Mouse (Mus musculus) erythroblast, adult 5-6 weeks (primary cell): ENCODE results near the gene 4930469K13Rik. TPM values are rescaled to one million over a fixed set of nuclear protein-coding genes. Genes with fewer than 3 reads are reported as not detected.

Source experiments
- ATAC-seq: replicated peaks from 2 replicates; pipeline ENCODE4 v1.8.0; 2016; ENCODE audit warnings: moderate number of reproducible peaks, mild to moderate bottlenecking, moderate TSS enrichment, inconsistent platforms; ENCODE audit not compliant: poor library complexity, low FRiP score, severe bottlenecking
- total RNA-seq, 2 experiments: library from RNA; stranded (forward) in 1 of 2; stranded (reverse) in 1 of 2; fragments of 150-400 nt in 1 of 2; fragments of 200-764, 138-1000 nt in 1 of 2; gene quantifications; 2 replicates each; pipeline versions ENCODE4 v1.2.3 to v1.2.4; 2015 to 2017; ENCODE audit warnings: low replicate concordance in 2 of 2

Gene 4930469K13Rik
- total RNA-seq, 2 experiments from 2014 or later, result not detected

DNA sequence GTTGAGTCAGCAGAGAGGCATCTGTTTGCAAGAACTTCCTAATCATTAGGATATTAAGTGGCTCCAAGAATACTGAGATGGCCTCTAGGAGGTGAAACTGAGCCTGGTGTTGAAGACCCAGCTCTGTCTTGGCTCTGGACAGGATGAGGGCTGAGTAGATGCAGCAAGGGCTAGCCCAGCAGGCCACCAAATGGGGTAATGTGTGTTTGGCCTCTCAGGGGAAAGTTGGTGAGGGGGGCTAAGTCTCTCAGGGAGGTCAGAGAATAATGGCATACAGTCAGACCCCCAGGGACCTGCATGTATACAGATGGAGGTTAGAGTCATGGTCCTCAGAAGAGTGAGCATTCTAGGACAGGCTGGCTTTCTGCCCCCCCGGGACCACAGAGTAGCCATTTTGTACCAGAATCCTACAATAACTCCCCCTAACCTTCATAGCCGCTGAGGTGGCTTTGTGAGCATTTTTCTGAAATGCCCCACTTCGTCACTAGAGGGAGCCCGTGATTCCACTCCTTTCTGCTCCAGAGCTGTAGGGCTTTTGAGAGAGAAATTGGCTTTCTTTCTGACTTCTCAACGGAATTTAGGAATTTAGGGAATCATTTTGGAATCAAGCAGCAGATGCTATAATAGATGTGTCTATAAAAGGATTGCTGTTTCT, 96.3 kb downstream of the 4930469K13Rik start:
- 0 out of 2 replicates have a peak, but pooled peaks have one; percentile 57 for ATAC-seq

DNA sequence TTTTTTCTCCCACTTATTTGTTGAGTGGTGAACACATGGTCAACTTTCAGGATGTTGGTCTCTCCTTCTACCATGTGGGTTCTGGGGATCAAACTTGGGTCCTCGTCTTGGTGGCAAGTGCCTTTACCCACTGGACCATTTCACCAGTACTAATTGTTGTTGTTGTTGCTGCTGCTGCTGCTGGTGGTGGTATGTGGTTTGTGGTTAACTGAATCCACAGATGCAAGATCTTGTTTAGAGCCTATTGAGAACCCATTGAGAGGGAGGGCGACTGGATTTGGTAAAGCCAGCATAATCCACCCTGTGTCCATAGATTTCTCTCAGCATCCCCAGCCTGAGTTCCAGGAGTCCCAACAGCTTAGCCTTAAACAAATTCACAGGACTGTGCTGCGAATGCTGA, 97.9 kb downstream of the 4930469K13Rik start:
- ATAC-seq, result no peak

DNA sequence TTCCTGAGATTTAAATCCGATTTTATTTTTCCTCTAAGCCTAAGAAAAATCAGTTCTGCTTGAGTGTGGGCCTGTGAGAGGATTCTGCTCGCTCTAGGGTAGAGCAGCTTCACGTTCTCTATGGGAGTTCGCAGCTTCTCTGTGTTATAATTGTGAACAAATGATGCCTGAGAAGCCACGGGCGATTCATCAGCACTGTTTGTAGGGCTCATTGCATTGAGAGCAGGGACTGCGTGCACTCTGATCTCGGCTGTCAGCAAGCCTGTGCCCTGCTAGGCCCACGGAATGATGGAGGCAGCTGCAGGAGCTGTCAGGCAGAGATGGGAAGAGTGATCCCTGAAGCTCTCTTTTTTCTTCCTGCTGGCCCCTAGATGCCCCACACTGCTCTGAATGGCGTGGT, 100.1 kb downstream of the 4930469K13Rik start:
- ATAC-seq, result no peak

DNA sequence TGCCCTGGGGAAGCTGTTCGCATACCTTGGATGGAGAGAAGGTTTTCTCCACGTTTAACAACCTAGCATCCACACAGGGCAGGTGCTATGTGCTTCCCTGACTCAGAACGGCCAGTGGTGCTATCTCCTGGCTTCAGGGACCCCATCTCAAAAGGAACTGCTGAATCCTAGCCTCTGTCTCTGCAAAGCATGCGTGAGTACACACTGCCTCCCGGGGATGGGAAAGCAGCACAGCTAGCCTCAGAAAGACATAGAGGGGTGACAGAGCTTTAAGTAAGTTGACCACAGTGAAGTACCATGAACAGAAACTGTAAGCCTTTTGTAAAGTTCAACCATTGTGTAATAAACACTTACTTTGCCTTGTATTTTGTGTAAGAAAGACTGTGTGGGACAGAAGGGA, 104.9 kb downstream of the 4930469K13Rik start:
- ATAC-seq, result no peak

GRCm38 (mm10) chr11:33992938-33993337, 105.4 kb downstream of the 4930469K13Rik start, which contains the start of gene Kcnip1:
Gene Kcnip1 (minus strand): TSS chr11:33993152.
- ATAC-seq, result no peak

GRCm38 (mm10) chr11:33990002-33990401, 108.4 kb downstream of the 4930469K13Rik start:
- ATAC-seq, result no peak

DNA sequence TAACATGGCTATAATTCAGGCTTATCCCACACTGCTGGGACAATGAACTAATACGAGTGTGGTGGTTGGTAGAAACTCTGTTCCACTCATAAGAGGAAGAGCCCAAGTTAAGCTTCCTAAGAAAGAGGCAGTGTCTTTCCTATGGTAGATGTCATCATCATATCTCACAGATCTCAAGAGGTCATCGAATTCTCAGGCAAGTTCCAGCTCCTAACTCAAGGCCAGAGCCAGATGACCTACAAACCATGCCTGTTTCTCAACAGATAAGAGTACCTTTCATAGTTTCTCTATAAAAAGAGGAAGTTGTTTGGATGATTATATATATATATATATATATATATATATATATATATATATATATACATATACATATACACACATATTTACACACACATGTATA, 111.8 kb downstream of the 4930469K13Rik start:
- ATAC-seq, result no peak

GRCm38 (mm10) chr11:33980146-33980545, 118.2 kb downstream of the 4930469K13Rik start:
- ATAC-seq, result no peak

DNA sequence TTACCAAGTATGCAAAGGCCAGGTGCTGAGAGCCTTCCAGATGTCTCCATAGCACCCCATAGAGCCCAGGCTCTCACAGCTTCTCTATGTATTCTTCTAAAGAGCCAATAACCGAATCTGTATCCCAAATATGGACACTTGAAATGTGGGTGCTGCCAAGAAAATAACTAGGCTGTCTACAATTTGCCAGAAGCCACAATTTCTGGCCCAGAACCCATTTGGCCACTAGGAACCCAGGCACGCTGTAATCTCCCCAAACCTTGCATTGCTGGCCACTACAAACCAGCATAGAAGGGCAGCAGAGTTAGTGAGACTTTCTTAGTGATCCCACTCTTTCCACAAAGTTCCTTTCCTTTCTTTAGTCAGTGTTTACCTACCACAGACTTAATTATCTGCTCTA, 123.2 kb downstream of the 4930469K13Rik start:
- no peak for ATAC-seq

DNA sequence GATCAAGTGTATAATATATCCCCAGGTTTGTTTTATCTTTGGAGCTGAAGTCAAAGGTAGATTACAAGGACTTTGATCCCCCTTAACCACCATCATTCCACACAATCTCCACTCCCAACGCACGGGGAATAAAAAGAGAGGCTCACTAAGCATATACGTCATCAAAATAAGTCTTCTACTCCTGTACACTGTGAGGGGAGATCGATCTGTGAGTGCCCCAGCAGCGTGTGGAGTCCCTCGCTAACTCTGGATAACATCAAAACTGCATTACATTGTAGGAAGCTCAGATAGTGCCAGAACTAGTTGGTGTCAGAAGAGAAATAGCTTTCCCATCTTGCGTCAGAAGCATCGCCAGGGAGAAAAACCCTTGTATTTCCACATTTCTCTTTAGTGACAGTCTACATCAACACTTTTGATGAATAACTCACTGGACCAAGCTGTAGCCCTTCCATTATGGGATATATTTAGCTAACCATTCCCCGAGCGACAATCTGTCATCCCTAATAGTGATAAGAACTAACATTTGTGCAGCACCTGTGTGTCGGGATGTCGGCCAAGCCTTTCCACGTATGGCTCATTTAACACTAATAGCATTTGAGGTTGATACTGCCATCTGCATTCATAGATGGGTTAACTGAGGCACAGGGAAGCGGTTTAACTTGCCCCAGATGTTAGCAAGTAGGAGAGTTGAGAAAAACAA, 123.9 kb downstream of the 4930469K13Rik start:
- no peak for ATAC-seq

- ATAC-seq, result no peak
Observed at GRCm38 (mm10) chr11:33972114-33972513, 126.2 kb downstream of the 4930469K13Rik start.

- ATAC-seq, result no peak
Observed at GRCm38 (mm10) chr11:33969199-33969598, 129.2 kb downstream of the 4930469K13Rik start.

DNA sequence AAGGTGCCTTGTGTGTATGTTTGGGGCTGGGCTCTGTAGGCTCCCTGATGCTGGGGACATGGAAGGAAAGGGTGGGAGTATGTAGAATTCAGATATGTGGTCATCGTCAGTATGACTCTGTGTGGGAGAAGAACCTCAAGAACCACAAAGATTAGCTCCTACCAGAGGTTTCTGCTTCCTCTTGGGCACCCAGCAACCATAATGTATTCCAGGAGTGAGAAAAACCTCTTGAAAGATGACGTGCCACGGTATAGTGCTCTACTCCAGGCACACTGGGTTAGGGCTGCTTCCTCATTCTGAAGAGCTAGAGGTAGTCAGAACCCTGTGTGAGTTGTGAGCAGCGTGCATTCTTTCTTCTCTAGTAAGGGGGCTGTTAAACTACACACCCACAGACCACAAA, 130.6 kb downstream of the 4930469K13Rik start:
- ATAC-seq, result no peak

GRCm38 (mm10) chr11:33965380-33965779, 133.0 kb downstream of the 4930469K13Rik start:
- no peak for ATAC-seq

DNA sequence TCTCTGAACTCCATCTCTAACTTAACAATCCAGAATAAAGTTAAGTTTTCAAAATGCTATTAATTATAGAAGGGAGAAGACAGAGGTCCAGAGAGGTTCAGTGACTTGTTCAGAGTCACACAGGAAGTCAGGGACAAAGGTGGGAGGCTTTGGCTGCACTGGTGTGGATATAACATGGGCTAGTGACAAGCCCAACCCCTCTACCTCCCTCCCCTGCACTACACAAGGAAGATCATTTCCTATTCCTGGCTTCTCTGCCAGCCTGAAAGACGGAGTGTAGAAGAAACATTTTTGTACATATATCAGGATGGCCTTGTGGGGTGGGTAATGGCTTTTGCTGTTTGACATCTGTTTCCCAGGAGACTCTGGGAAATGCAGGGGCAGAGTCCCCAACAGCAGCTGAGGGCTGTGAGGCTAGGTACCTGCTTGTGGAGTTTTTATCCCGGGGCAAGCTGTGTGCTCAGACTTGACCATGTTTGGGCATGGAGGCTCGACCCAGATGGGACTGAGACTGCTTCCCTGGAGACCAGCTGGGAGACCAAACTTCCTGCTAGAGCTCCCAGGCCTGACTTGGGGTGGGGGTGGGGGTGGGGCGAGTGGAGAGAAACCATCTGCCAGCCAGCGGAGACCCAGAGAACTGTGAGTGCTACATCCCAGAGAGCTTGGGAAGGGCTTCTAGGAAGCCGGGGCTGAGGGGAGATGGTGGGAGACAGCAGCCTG, 135.5 kb downstream of the 4930469K13Rik start, which contains the start of gene Kcnmb1:
TSS of gene Kcnmb1 (plus strand) at position 326 of the 720 bp plus-strand sequence.
- no peak for ATAC-seq

GRCm38 (mm10) chr11:33962178-33962577, 136.2 kb downstream of the 4930469K13Rik start:
- ATAC-seq, result no peak

- no peak for ATAC-seq
Observed at GRCm38 (mm10) chr11:33958713-33959112, 139.6 kb downstream of the 4930469K13Rik start.

- no peak for ATAC-seq
Observed at GRCm38 (mm10) chr11:33957595-33957994, 140.8 kb downstream of the 4930469K13Rik start.

DNA sequence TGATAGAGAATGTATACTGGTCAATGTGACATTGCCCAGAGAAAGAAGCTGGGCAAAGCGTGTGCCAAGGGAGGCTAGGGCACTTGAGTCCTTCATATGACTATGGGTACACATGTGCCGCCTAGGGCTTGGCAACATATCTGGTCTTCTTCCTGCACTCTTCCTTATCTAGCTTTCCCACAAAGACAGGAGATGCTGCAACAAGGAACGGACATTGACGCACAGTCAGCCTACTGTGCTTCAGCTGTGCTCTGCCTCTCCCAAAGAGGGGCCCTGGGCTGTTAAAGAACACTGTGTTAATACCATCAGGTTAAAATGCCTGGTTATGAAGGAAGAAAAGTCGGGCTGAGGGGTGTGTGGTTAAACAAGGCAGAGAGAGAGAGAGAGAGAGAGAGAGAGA, 141.7 kb downstream of the 4930469K13Rik start:
- no peak for ATAC-seq

DNA sequence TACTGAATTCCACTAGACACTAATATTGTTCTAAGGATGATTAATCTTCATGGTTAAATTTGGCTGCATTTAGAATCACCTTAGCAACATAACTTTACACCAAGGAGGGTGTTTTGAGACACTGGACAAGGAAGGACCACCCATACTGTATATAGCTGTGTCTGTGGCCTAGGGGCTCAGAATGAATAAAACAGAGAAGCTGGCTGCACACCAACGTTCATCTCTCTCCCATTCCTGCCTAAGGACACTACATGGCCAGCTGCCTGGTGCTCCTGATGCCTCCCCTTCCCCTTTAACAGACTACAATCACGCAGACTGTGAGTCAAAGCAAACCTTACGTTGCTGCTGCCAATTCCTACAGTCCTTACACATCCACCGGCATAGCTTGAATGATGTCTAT, 142.4 kb downstream of the 4930469K13Rik start:
- no peak for ATAC-seq
